Mouse (Mus musculus) neural tube, embryonic 12.5 days (tissue): Measurements from ENCODE around the gene Fry. TPM values are rescaled to one million over a fixed set of nuclear protein-coding genes. Genes with fewer than 3 reads are reported as not detected.

ENCODE experiments used
- ATAC-seq: fragments of 200-750 bp; cut with Nextera tagmentation; 2 replicates; pipeline ENCODE4 v1.8.0; 2017; ENCODE audit warnings: low read depth, mild to moderate bottlenecking, moderate TSS enrichment, moderate library complexity; ENCODE audit not compliant: low FRiP score
- H3K27ac ChIP-seq: fragments of 300-500 bp; sonication (generic); 2 replicates; pipeline ENCODE4 v1.5.1; 2016
- H3K27me3 ChIP-seq: fragments of 300-500 bp; sonication (generic); replicated peaks from 2 replicates; pipeline ENCODE4 v1.6.1; 2016; ENCODE audit warnings: mild to moderate bottlenecking
- H3K36me3 ChIP-seq: fragments of 300-500 bp; sonication (generic); 2 replicates; pipeline ENCODE4 v1.6.1; 2016; ENCODE audit warnings: mild to moderate bottlenecking
- H3K4me1 ChIP-seq: fragments of 300-500 bp; sonication (generic); 2 replicates; pipeline ENCODE4 v1.6.1; 2016
- H3K4me2 ChIP-seq: fragments of 300-500 bp; sonication (generic); replicated peaks from 2 replicates; pipeline ENCODE4 v1.6.1; 2016; ENCODE audit warnings: mild to moderate bottlenecking
- H3K4me3 ChIP-seq: fragments of 300-500 bp; sonication (generic); 2 replicates; pipeline ENCODE4 v1.5.1; 2016
- H3K9ac ChIP-seq: fragments of 300-500 bp; sonication (generic); 2 replicates; pipeline ENCODE4 v1.6.1; 2016; ENCODE audit warnings: mild to moderate bottlenecking
- H3K9me3 ChIP-seq: fragments of 300-500 bp; sonication (generic); 2 replicates; pipeline ENCODE4 v1.6.1; 2016; ENCODE audit warnings: mild to moderate bottlenecking
- WGBS: fragments of 180-500 bp; shearing (Covaris S2); methylation state at CpG from one replicate; pipeline ENCODE4 v1.1.7; 2016; 5-methylcytosine and 5-hydroxymethylcytosine counted together
- polyA plus RNA-seq: library from polyadenylated mRNA; unstranded; fragments of >200 nt; fragmentation: Nextera tagmentation; extraction: Ambion mirVana; gene quantifications from 2 replicates; pipeline ENCODE4 v1.2.1, GENCODE M21; 2016

Fry gene
- polyA plus RNA-seq, 1 experiment from 2014 or later = 31.9 TPM

DNA sequence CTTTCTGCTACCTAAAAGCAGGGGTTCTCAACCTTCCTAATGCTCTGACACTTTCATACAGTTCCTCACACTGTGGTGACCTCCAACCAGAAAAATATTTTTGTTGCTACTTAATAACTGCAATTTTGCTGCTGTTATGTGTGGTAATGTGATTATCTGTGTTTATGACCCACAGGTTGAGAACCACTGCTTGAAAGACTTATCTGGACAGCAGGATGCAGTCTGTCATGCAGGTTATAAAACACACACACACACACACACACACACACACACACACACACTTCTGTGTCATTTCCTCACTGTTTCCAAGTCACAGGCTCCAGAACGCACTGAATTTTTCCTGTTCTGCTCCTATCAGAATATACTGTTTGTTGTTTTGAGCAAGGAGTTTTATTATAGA, 395.6 kb downstream of the Fry start:
- Histone ChIP-seq H3K4me1 (no peaks in the 10 kb centered on the region), H3K27me3 (no peaks in the 10 kb centered on the region), H3K9ac (no peak overlapping the region), H3K27ac (no peak overlapping the region), H3K36me3 (no peaks in the 10 kb centered on the region), H3K9me3 (no peaks in the 10 kb centered on the region), H3K4me2 (no peak overlapping the region), H3K4me3 (no peak overlapping the region)
- WGBS = 86% methylated on average over 1 of the region's 1 CpGs
- ATAC-seq = no peak

DNA sequence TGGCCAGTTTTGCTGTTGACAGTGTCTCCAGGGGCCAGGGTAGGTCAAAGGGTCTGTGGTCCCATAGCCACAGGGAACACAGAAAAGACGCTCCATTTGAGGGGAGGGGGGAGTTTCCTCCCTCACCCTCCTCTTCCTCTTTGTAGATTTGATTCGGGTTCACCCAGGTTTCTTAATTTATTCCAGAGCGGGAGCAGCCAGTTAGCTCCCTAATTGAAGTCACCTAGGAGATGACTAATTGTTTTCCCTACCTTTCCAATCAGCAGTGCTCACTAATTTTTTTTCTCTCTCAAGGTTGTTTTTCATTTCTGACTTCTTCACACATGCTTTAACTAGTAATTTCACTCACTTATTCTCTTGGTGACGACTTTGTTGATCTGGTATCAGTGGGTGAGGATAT, 399.6 kb downstream of the Fry start, which contains the start of gene Zar1l:
TSS of gene Zar1l (minus strand) at position 101 of the 400 bp plus-strand sequence.
- no peak within 1 kb of the TSS for H3K4me2 ChIP-seq
- H3K27ac ChIP-seq = no peak within 1 kb of the TSS
- H3K4me1 ChIP-seq = no peaks in the 10 kb centered on the region
- H3K9me3 ChIP-seq = no peaks in the 10 kb centered on the region
- 58% methylated on average over 4 of the region's 4 CpGs for WGBS
- H3K27me3 ChIP-seq = no peaks in the 10 kb centered on the region
- H3K9ac ChIP-seq = no peak within 1 kb of the TSS
- no peak for ATAC-seq
- no peaks in the 10 kb centered on the region for H3K36me3 ChIP-seq
- H3K4me3 ChIP-seq = no peak within 1 kb of the TSS

GRCm38 (mm10) chr5:150519551-150519950, 401.1 kb downstream of the Fry start:
- no peak for ATAC-seq
- no peak overlapping the region for H3K9ac ChIP-seq
- H3K4me1 ChIP-seq = peaks cover 3% of the 10 kb centered on the region; the same call in 1 of the 2 replicates
- H3K27ac ChIP-seq = no peak overlapping the region
- 87% methylated on average over 1 of the region's 1 CpGs for WGBS
- no peak overlapping the region for H3K4me3 ChIP-seq
- H3K9me3 ChIP-seq = no peaks in the 10 kb centered on the region
- no peak overlapping the region for H3K4me2 ChIP-seq
- no peaks in the 10 kb centered on the region for H3K27me3 ChIP-seq
- no peaks in the 10 kb centered on the region for H3K36me3 ChIP-seq

- H3K9me3 ChIP-seq = no peaks in the 10 kb centered on the region
- H3K27ac ChIP-seq = no peak within 1 kb of the TSS
- no peaks in the 10 kb centered on the region for H3K27me3 ChIP-seq
- WGBS = 6% methylated on average over 63 of the region's 63 CpGs
- peak within 1 kb of the TSS; percentile 84 for H3K9ac ChIP-seq
- H3K4me3 ChIP-seq = peak within 1 kb of the TSS; percentile 80
- H3K36me3 ChIP-seq = no peaks in the 10 kb centered on the region
- peaks cover 3% of the 10 kb centered on the region; the same call in 1 of the 2 replicates for H3K4me1 ChIP-seq
- peak; percentile 96 for ATAC-seq
- H3K4me2 ChIP-seq = peak within 1 kb of the TSS; percentile 54
Observed at GRCm38 (mm10) chr5:150521937-150522866, 403.8 kb downstream of the Fry start, which contains the start of gene Brca2. Brca2 (plus strand) TSS chr5:150522630.

- Histone ChIP-seq H3K9ac (peak overlapping the region; percentile 84), H3K27ac (no peak overlapping the region), H3K4me1 (peaks cover 3% of the 10 kb centered on the region; the same call in 1 of the 2 replicates), H3K4me3 (peak overlapping the region; percentile 80), H3K27me3 (no peaks in the 10 kb centered on the region), H3K36me3 (no peaks in the 10 kb centered on the region), H3K9me3 (no peaks in the 10 kb centered on the region), H3K4me2 (peak overlapping the region; percentile 54)
- 11% methylated on average over 11 of the region's 11 CpGs for WGBS
- no peak for ATAC-seq
Observed at GRCm38 (mm10) chr5:150522867-150523234, 404.4 kb downstream of the Fry start.

DNA sequence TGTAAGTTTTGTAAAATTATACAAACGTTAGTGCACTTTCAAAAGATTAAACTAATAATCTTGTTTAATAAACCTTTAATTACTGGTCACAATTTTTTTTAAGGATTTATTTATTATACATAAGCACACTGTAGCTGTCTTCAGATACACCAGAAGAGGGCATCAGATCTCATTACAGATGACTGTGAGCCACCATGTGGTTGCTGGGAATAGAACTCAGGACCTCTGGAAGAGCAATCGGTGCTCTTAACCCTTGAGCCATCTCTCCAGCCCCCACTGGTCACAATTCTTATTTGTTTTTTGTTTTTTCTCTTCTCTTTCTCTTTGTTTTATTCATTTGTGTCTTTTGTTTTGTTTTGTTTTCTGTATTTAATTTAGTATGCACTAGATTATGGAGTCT, 406.8 kb downstream of the Fry start:
- no peak overlapping the region for H3K27ac ChIP-seq
- no peak for ATAC-seq
- no peak overlapping the region for H3K4me3 ChIP-seq
- no peak overlapping the region for H3K9ac ChIP-seq
- no peaks in the 10 kb centered on the region for H3K27me3 ChIP-seq
- no peak overlapping the region for H3K4me2 ChIP-seq
- no peaks in the 10 kb centered on the region for H3K9me3 ChIP-seq
- peaks cover 3% of the 10 kb centered on the region; the same call in 1 of the 2 replicates for H3K4me1 ChIP-seq
- H3K36me3 ChIP-seq = 0 out of 2 replicates have a peak, but pooled peaks cover 3% of the 10 kb centered on the region
- 91% methylated on average over 2 of the region's 2 CpGs for WGBS

DNA sequence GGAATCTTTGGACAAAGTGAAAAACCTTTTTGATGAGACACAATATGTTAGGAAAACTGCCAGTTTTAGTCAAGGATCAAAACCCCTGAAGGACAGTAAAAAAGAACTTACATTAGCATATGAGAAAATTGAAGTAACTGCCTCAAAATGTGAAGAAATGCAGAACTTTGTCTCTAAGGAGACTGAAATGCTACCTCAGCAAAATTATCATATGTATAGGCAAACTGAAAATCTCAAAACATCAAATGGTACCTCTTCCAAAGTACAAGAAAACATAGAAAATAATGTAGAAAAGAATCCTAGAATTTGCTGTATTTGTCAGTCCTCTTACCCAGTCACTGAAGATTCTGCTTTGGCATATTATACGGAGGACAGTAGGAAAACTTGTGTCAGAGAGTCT, 422.9 kb downstream of the Fry start:
- Histone ChIP-seq H3K27ac (no peak overlapping the region), H3K27me3 (no peaks in the 10 kb centered on the region), H3K9ac (no peak overlapping the region), H3K9me3 (no peaks in the 10 kb centered on the region), H3K4me3 (no peak overlapping the region), H3K4me2 (no peak overlapping the region), H3K36me3 (peaks cover 35% of the 10 kb centered on the region), H3K4me1 (no peaks in the 10 kb centered on the region)
- 98% methylated on average over 1 of the region's 1 CpGs for WGBS
- no peak for ATAC-seq

GRCm38 (mm10) chr5:150543184-150543583, 424.7 kb downstream of the Fry start:
- Histone ChIP-seq H3K27ac (no peak overlapping the region), H3K4me2 (no peak overlapping the region), H3K36me3 (peaks cover 20% of the 10 kb centered on the region), H3K4me3 (no peak overlapping the region), H3K9me3 (no peaks in the 10 kb centered on the region), H3K4me1 (no peaks in the 10 kb centered on the region), H3K27me3 (no peaks in the 10 kb centered on the region), H3K9ac (no peak overlapping the region)
- ATAC-seq = no peak
- 92% methylated on average over 2 of the region's 2 CpGs for WGBS

Other genes starting within 250 kb of the Fry start
- gene Rxfp2, start 100.0 kb upstream of the Fry start, polyA plus RNA-seq = 0.68 and 1.5 TPM in 2 replicates